Mouse (Mus musculus) urinary bladder, postnatal 14 days (tissue): ENCODE measurements at regions not wholly inside any gene's neighbourhood (a gene's known extent, or its start where the extent isn't known, plus 50 kb on each side); places are given as distances from the start of the nearest gene placed in this dataset.

Experiments used
- DNase-seq: peaks from one replicate; pipeline ENCODE4 v3.0.0; 2021; ENCODE audit warnings: low spot score

GRCm38 (mm10) chr10:119016104-119016503 lies 146.1 kb upstream of the Dyrk2 start:
- DNase-seq = no peak

- DNase-seq = no peak
Observed at GRCm38 (mm10) chr10:119015311-119016055, 145.5 kb upstream of the Dyrk2 start.

GRCm38 (mm10) chr10:119014731-119015130 lies 144.7 kb upstream of the Dyrk2 start:
- DNase-seq = peak; percentile 16

- no peak for DNase-seq
Observed at GRCm38 (mm10) chr10:119013758-119014157, 143.7 kb upstream of the Dyrk2 start.

GRCm38 (mm10) chr10:119011511-119011910 lies 141.5 kb upstream of the Dyrk2 start:
- DNase-seq = no peak

- DNase-seq = peak; percentile 21
Observed at GRCm38 (mm10) chr10:119010884-119011283, 140.9 kb upstream of the Dyrk2 start.

- DNase-seq = peak; percentile 73
Observed at GRCm38 (mm10) chr10:119006866-119007575, 137.0 kb upstream of the Dyrk2 start.

- no peak for DNase-seq
Observed at GRCm38 (mm10) chr10:119005491-119005890, 135.5 kb upstream of the Dyrk2 start.

- DNase-seq = no peak
Observed at GRCm38 (mm10) chr10:119004426-119004825, 134.4 kb upstream of the Dyrk2 start.

- DNase-seq = peak; percentile 53
Observed at GRCm38 (mm10) chr10:119003839-119004238, 133.8 kb upstream of the Dyrk2 start.

- DNase-seq = no peak
Observed at GRCm38 (mm10) chr10:119003042-119003441, 133.0 kb upstream of the Dyrk2 start.

GRCm38 (mm10) chr10:119001895-119002294 lies 131.9 kb upstream of the Dyrk2 start:
- no peak for DNase-seq

GRCm38 (mm10) chr10:119001000-119001780 lies 131.2 kb upstream of the Dyrk2 start:
- no peak for DNase-seq

GRCm38 (mm10) chr10:118998966-118999365 lies 129.0 kb upstream of the Dyrk2 start:
- no peak for DNase-seq

- peak; percentile 31 for DNase-seq
Observed at GRCm38 (mm10) chr10:118997034-118997433, 127.0 kb upstream of the Dyrk2 start.

GRCm38 (mm10) chr10:118993819-118994574 lies 124.0 kb upstream of the Dyrk2 start:
- DNase-seq = no peak

- peak; percentile 65 for DNase-seq
Observed at GRCm38 (mm10) chr10:118991213-118991612, 121.2 kb upstream of the Dyrk2 start.

GRCm38 (mm10) chr10:118990500-118990899 lies 120.5 kb upstream of the Dyrk2 start:
- peak; percentile 19 for DNase-seq

GRCm38 (mm10) chr10:118989812-118990211 lies 119.8 kb upstream of the Dyrk2 start:
- DNase-seq = no peak

GRCm38 (mm10) chr10:118988249-118988648 lies 118.2 kb upstream of the Dyrk2 start:
- DNase-seq = no peak

GRCm38 (mm10) chr10:118984580-118984979 lies 114.6 kb upstream of the Dyrk2 start:
- no peak for DNase-seq

GRCm38 (mm10) chr10:118981446-118981845 lies 111.4 kb upstream of the Dyrk2 start:
- DNase-seq = no peak
